Mouse (Mus musculus): ENCODE measurements at regions not wholly inside any gene's neighbourhood (a gene's known extent, or its start where the extent isn't known, plus 50 kb on each side); places are given as distances from the start of the nearest gene placed in this dataset.

DNA sequence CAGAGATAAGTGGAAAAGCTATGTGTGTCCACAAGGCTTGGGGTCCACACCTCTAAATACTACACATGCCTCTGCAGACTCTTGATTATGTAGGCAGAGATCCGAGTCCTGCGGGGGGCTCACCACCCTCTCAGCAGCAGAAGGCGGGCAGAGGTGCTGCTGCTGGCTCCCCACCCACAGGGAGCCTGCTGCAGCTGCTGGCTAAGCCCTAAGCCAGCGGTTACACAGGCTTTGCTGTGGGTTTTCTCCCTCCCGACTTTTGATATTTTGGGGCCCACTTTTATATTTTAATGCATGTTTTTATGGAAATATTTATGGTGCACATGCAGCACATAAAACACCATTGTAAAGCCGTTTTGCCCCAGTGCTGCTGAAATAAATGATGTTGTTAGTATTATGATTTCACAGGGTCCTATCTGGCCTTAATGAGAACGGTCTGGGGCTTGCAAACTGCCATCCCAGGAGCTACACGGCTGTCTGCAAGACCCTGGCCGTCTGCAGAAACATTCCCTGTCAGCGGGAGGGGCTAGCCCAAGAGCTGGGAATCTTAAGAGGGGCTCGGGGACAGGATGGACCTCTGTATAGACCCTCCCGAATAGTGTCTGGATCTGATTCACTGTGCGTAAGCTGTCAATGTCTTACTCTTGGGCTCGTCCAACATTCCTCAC is 82.9 kb upstream of the Actrt2 start:
- TF ChIP-seq CTCF (IDR thresholded peaks at IDR 0.05; ENCODE audit: low read depth, low read length) = no peak
- TF ChIP-seq POLR2A (IDR thresholded peaks at IDR 0.05; ENCODE audit: borderline replicate concordance, low read depth, low read length) = no peak

DNA sequence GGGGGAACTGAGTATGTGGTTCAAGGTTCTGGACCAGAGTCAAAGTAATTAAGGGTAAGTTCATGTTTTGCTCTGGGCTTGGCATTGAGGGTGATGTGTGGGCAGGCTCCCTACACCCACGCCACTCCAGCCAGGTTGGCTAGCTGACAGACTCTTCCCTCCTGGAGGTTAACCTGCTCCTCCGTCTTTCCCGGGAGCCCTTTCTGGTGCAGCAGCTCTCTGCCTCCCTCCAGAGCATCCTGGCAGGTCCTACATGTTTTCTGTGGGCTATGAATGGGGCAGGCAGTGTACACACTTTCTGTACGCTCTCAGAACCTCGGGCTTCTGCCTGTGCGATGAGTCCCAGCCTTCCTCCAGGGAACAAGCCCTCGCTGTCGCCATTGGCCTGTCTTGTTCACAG is 82.8 kb upstream of the Ttc34 start:
- no peak for TF ChIP-seq CTCF (IDR thresholded peaks at IDR 0.05; ENCODE audit: low read depth, low read length)
- H3K4me3 ChIP-seq (ENCODE audit: insufficient read depth, low read length) = no peak overlapping the region
- no peaks in the 10 kb centered on the region for H3K4me1 ChIP-seq (ENCODE audit: control insufficient read depth, insufficient read depth, low read length)
- no peak overlapping the region for H3K27ac ChIP-seq (ENCODE audit: insufficient read depth, low read depth, low read length)

More for the DNA sequence above, 82.9 kb upstream of the Actrt2 start:
- Histone ChIP-seq H3K4me3 (ENCODE audit: insufficient read depth, low read length) (no peak overlapping the region), H3K27ac (ENCODE audit: insufficient read depth, low read depth, low read length) (no peak overlapping the region), H3K4me1 (ENCODE audit: control insufficient read depth, insufficient read depth, low read length) (no peaks in the 10 kb centered on the region)

DNA sequence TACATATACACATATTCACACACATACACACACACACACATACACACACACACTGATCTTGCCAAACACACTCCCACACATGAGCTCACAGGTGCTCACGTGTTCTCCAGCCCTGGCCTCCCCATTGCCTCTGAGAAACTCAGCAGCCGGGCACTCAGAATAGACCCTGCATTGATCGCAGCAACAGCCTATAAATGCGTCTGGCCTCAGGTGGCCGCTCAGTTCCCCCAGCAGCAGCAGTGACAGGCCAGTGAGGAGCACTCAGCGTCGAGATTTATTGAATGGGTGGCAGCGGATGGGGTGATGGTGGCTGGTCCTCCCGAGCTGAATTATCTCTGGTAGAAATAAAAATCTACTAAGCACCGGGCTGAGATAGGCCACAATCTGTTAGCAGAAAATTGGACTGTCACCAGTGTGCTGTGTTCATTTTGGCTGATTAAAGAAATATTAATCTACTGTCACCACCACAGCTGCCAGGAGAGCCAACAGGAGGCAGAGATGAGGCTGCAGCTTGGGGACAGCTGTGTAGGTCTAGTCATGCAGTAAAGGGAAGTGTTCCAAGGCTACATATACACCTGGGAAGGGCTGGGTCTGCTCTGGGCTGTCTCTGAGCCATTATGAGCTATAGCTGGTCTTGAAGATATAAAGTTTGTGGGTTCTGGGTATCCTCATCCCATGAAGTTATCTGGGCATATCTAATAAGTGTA is 80.4 kb upstream of the Ttc34 start:
- H3K4me3 ChIP-seq (ENCODE audit: insufficient read depth, low read length) = no peak overlapping the region
- TF ChIP-seq POLR2A (IDR thresholded peaks at IDR 0.05; ENCODE audit: borderline replicate concordance, low read depth, low read length) = no peak
- TF ChIP-seq CTCF (IDR thresholded peaks at IDR 0.05; ENCODE audit: low read depth, low read length) = no peak
- no peaks in the 10 kb centered on the region for H3K4me1 ChIP-seq (ENCODE audit: control insufficient read depth, insufficient read depth, low read length)
- H3K27ac ChIP-seq (ENCODE audit: insufficient read depth, low read depth, low read length) = no peak overlapping the region

DNA sequence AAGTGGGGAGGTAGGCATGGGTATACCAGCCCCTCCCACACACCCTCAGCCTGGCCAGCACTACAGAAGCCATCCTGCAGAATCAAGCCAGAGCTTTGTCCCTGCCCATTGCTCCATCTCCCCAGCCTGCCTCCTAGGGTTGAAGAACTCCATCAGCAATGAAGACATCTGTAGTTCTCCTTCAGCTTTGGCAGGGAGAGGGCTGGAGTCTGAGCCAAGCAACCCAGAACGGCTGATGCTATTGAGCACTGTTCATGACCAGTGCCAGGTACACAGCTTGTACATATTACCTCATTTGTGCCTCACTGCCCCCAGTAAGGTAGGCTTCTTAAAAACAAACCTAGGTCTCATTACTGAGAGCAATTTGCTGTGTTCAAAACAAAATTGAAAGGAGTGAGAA is 77.4 kb upstream of the Ttc34 start:
- TF ChIP-seq POLR2A (IDR thresholded peaks at IDR 0.05; ENCODE audit: borderline replicate concordance, low read depth, low read length) = no peak
- no peak for TF ChIP-seq CTCF (IDR thresholded peaks at IDR 0.05; ENCODE audit: low read depth, low read length)
- H3K4me3 ChIP-seq (ENCODE audit: insufficient read depth, low read length) = no peak overlapping the region
- no peaks in the 10 kb centered on the region for H3K4me1 ChIP-seq (ENCODE audit: control insufficient read depth, insufficient read depth, low read length)
- no peak overlapping the region for H3K27ac ChIP-seq (ENCODE audit: insufficient read depth, low read depth, low read length)

DNA sequence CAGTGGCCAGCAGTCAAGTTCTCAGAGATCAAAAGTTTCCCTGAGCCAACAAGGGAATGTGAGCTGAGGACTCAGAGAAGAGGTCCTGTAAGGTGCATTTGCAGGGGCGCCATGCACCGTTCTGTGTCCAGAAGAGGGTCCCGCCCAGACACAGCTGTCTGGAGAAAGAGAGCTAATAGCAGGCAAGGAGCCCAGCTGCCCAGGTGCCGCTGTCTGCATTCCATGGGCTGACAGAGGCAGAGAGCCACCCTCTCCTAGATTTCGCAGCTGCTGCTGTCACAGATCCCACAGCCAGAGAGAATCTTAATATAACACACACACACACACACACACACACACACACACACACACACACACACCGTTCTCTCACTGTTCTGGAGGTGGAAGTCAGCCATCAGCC is 73.0 kb upstream of the Ttc34 start:
- no peak overlapping the region for H3K4me3 ChIP-seq (ENCODE audit: insufficient read depth, low read length)
- TF ChIP-seq POLR2A (IDR thresholded peaks at IDR 0.05; ENCODE audit: borderline replicate concordance, low read depth, low read length) (no peak), CTCF (IDR thresholded peaks at IDR 0.05; ENCODE audit: low read depth, low read length) (no peak)
- H3K27ac ChIP-seq (ENCODE audit: insufficient read depth, low read depth, low read length) = no peak overlapping the region
- H3K4me1 ChIP-seq (ENCODE audit: control insufficient read depth, insufficient read depth, low read length) = no peaks in the 10 kb centered on the region

DNA sequence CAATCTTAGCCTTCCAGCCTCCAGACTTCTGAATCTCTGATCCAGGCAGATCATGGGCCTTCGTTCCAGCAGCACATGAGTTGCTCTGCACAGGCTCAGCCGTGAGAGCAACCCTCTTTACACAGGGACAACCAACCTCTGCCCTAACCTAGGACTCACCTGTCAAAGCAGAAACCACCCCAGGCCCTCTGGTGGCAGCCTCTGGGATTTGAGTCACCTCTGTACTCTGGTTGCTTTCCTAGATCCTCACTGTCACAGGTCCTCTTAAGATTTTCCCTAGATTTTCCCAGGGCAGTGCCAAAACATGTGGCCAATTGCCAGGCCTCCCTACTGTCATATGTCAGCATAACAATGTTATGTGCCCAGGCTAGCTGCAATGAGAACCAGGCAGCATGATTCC is 71.1 kb upstream of the Ttc34 start:
- Histone ChIP-seq H3K4me1 (ENCODE audit: control insufficient read depth, insufficient read depth, low read length) (no peaks in the 10 kb centered on the region), H3K27ac (ENCODE audit: insufficient read depth, low read depth, low read length) (no peak overlapping the region), H3K4me3 (ENCODE audit: insufficient read depth, low read length) (no peak overlapping the region)
- no peak for TF ChIP-seq CTCF (IDR thresholded peaks at IDR 0.05; ENCODE audit: low read depth, low read length)
- no peak for TF ChIP-seq POLR2A (IDR thresholded peaks at IDR 0.05; ENCODE audit: borderline replicate concordance, low read depth, low read length)

DNA sequence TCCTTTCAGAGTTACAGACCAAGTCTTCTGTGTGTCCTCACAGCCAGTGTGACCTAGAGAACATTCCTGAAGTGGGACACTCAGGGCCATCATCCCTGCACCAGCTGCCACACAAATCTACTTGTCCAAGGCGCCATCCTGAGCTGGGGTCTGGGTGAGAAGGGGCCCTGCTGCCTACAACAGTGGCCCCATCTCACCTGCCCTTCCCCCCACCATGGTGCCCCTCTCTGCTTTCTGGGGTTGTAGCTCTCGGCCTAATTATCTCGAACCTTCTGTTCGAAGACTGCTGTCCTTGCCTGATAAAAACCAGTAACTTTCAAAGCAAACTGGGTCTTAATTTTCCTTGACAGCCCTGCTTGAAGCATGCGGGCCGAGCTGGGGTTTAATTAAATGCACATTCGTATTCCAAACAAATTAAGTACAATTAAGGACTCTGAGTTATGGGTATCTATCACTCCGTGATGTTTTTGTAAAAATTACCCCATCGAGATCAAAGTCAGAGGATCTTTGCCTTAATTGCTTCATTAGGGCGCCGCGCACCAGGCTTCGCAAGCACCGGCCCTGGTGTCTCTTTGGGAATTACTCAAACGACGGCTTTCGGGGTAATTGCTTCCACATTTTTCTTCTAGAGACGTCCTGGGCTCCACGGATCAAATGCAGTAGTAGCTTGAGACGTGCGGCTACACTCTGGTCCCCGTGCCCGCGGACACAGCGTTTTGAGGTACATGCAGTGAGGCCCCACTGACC is 65.8 kb upstream of the Ttc34 start:
- no peaks in the 10 kb centered on the region for H3K4me1 ChIP-seq (ENCODE audit: control insufficient read depth, insufficient read depth, low read length)
- TF ChIP-seq POLR2A (IDR thresholded peaks at IDR 0.05; ENCODE audit: borderline replicate concordance, low read depth, low read length) = no peak
- TF ChIP-seq CTCF (IDR thresholded peaks at IDR 0.05; ENCODE audit: low read depth, low read length) = no peak
- no peak overlapping the region for H3K4me3 ChIP-seq (ENCODE audit: insufficient read depth, low read length)
- H3K27ac ChIP-seq (ENCODE audit: insufficient read depth, low read depth, low read length) = no peak overlapping the region

DNA sequence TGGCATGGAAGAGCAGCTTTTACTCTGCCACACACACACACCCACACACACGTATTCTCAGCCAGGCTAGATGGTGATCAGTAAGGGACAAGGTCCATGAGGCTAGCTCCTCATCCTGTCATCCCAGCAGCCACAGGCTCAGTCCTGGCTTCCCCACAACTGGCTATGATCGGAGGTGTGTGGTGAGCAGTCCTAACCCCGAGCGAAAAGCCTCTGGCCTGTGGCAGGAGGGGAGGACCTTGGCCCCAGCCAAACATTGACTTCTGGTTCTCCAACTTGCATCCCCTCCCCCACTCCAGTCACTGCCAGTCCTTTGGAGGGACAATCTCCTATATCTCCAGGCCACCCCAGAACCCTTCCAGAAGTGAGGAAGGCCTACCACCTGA is 65.2 kb upstream of the Ttc34 start:
- Histone ChIP-seq H3K4me3 (ENCODE audit: insufficient read depth, low read length) (no peak overlapping the region), H3K27ac (ENCODE audit: insufficient read depth, low read depth, low read length) (no peak overlapping the region), H3K4me1 (ENCODE audit: control insufficient read depth, insufficient read depth, low read length) (no peaks in the 10 kb centered on the region)
- TF ChIP-seq POLR2A (IDR thresholded peaks at IDR 0.05; ENCODE audit: borderline replicate concordance, low read depth, low read length) = no peak
- TF ChIP-seq CTCF (IDR thresholded peaks at IDR 0.05; ENCODE audit: low read depth, low read length) = no peak

DNA sequence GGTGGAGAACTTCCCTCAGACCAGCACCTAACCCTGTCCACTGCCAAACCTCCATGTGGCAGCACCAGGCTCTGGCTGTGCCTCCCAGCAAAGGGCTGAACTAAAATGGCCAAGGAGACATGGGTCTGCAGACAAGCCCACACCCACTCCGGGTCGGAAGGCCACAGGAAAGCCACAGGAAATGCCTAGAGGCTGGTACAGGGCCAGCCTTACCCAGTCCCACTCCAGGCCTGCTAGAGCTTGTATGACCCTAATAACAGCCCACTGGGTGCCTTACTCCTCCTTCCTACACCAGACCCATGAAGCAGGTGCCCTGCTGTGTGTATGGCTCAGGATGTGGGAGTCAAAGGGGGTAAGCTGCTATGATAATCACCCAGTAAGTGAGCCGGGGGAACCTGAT is 63.4 kb upstream of the Ttc34 start:
- Histone ChIP-seq H3K4me1 (ENCODE audit: control insufficient read depth, insufficient read depth, low read length) (no peaks in the 10 kb centered on the region), H3K4me3 (ENCODE audit: insufficient read depth, low read length) (no peak overlapping the region), H3K27ac (ENCODE audit: insufficient read depth, low read depth, low read length) (no peak overlapping the region)
- TF ChIP-seq CTCF (IDR thresholded peaks at IDR 0.05; ENCODE audit: low read depth, low read length) (no peak), POLR2A (IDR thresholded peaks at IDR 0.05; ENCODE audit: borderline replicate concordance, low read depth, low read length) (no peak)

DNA sequence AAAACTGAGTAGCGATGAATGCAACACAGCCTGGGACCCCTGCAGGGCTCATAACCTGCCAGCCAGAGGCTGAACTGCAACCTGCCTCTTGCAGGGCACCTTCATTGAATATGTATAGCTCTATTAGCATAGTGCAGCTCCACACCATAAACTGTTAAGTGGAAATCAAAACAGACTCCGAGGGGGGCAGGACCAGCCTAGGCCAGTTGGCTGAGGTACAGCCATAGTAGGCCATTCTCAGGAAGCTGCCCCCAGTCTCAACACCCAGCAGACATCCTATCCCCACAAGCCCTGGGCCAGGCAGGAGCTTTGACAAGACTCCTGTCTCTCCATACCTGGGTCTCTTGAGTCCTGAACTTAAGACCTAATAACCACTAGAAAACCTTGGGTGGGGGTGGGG is 62.9 kb upstream of the Ttc34 start:
- H3K27ac ChIP-seq (ENCODE audit: insufficient read depth, low read depth, low read length) = no peak overlapping the region
- no peak overlapping the region for H3K4me3 ChIP-seq (ENCODE audit: insufficient read depth, low read length)
- TF ChIP-seq CTCF (IDR thresholded peaks at IDR 0.05; ENCODE audit: low read depth, low read length) (no peak), POLR2A (IDR thresholded peaks at IDR 0.05; ENCODE audit: borderline replicate concordance, low read depth, low read length) (no peak)
- H3K4me1 ChIP-seq (ENCODE audit: control insufficient read depth, insufficient read depth, low read length) = no peaks in the 10 kb centered on the region

Measured in bone marrow macrophage, adult 2 months (primary cell).